Mouse (Mus musculus) adrenal gland, adult 8-10 months (tissue): Measurements from ENCODE around the gene Gcc1. TPM values are rescaled to one million over a fixed set of nuclear protein-coding genes. Genes with fewer than 3 reads are reported as not detected.

Experiments used
- total RNA-seq, 4 experiments: library from RNA; stranded (reverse); gene quantifications; 2 replicates each; pipeline ENCODE4 v1.2.4; 2022

Gcc1 gene
- total RNA-seq, 4 experiments from 2014 or later, result 17.4 to 20.6 (median 18.6) TPM

Other genes starting within 250 kb of the Gcc1 start
- 10 to 100 TPM; 23.5 to 27.8 (median 23.9) TPM for gene Zfp800, start 30.4 kb downstream of the Gcc1 start, total RNA-seq
- 100 to 1,000 TPM; 150 to 160 (median 155) TPM for gene Arf5, start 4.8 kb downstream of the Gcc1 start, total RNA-seq
- under 1 TPM in 1 of 4 experiments, not detected in 3; 0.16 TPM for gene Fscn3, start 601 bp downstream of the Gcc1 start, total RNA-seq
- not detected for gene Pax4, start 21.0 kb upstream of the Gcc1 start, total RNA-seq
- 100 to 1,000 TPM; 152 to 181 (median 176) TPM for gene Snd1, start 46.7 kb upstream of the Gcc1 start, total RNA-seq